Mouse (Mus musculus): Measurements from ENCODE around the gene Nav2.
A peak's percentile ranks its signal among the peaks of the same experiment; 100 is the strongest.

The Nav2 gene

DNA sequence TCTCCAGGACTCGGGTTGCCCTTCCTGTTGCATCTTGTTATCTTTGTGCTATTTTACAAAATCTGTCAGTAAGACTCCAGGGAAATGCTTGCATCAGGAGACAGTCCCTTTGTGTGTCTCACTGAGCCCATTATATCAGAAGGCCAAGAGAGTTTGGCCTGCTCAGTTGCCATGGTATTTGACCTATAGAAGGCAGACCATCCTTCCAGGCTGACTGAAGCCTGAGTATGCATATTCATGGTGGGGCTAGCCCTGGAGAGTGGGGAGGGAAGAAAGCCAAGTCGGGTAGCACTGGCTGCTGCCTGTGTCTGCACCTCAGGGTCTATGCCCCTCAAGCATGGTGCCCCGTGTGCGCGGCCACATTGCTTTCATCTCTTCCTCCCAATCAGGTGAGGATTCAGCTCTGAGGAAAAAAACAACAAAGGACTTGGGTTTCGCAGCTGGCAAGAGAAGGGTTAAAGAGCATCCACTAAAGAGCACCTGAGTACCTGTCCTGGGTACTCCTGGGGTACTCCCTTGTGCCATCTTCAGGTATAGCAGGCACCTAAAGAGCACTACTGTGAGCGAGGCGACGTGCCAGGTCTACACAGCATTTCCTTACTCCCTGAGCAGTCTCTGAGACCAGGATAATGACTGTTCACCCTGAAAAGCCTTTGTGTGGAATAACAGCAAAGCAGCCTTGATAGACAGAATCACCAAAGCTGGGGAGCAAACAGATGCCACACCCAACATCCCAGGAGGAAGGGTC is 144.5 kb downstream of the Nav2 start:
- no peak for DNase-seq (ENCODE audit: low spot score in 2 of 2)

GRCm38 (mm10) chr7:49055273-49055672 is 146.8 kb downstream of the Nav2 start:
- no peak for DNase-seq (ENCODE audit: low spot score in 2 of 2)

DNA sequence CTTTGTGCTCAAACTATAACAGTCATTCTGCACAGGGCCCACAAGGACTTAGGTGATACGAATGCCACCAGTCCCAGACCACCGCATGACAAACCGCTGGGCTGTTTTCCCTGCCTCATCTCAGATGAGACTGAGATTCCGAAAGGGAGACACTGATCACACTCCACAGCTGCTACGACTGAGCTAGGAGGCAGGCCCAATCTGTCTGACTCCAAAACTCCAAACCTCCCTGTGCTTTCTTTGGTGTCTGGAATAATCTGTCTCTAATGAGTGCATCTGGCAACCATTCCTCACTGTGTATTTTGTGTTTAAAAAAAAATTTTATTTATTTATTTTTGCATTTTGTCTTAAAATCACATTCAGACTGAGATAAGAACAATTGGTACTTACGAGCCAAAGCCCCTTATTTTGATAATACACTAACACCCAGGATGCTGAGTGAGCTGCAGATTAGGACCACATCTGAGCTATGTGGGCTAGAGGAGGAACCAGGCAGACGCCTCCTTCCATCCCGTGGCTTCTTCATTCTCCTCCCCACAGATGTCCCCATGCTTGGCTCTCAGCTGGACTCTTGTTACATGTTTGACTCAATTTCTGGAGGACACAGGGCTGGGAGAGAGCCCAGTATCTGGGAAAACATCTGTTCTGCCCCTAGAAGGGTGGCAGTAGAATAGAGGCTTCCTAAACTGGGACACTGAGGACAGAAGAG is 149.9 kb downstream of the Nav2 start:
- no peak for DNase-seq (ENCODE audit: low spot score in 2 of 2)

DNA sequence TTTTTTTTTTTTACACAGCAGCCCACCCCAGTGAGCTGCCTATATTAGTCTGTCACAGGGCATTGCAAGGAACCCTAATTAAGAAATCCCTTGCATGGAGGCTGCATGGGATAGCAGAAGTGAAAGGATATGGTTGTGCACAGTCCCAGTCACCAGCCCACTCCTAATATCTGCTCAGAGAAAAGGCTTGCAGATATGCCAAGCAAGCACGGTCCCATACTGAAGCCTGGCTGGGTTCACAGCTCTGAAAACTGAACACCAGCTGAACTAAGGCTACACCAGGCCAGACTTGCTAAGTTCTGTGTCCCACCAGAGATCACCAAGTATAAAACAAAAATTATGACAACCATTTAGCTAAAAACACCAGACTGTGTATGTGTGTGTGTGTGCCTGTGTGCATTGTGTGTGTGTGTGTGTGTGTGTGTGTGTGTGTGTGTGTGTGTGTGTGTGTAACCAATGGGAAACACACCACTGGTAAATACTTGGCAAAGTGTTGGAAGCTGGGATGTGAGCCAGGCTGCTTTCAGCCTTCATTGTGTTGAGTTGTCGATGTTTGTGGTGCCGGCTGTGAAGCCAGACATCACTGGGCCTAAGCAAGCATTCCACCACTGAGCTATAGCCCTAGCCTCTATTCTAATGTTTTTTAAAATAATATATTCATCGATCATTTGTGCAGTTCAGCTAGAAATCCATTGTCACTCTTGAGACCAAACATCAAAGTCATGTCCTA is 156.4 kb downstream of the Nav2 start:
- no peak for DNase-seq (ENCODE audit: low spot score in 2 of 2)

GRCm38 (mm10) chr7:49065621-49066475 is 157.3 kb downstream of the Nav2 start:
- DNase-seq (ENCODE audit: low spot score in 2 of 2), result no peak

DNA sequence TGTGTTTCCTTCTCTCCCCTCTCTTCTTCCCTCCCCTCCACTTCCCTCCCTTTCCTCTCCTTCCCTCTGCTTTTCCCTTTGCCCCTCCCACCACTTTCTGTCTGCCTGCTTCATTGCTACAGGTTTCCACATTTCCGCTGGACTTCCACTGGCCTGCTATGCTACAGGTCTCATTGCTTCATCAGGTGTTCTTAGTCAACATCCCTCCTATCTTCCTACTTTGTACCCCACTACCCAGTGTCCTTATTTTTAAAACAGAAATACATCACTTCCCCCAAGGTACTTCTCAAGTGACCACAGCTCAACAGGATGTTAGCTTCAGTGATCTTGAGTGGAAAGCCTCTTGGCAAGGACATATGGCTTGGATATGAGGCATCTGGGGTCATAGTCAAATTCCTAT is 158.3 kb downstream of the Nav2 start:
- no peak for DNase-seq (ENCODE audit: low spot score in 2 of 2)

DNA sequence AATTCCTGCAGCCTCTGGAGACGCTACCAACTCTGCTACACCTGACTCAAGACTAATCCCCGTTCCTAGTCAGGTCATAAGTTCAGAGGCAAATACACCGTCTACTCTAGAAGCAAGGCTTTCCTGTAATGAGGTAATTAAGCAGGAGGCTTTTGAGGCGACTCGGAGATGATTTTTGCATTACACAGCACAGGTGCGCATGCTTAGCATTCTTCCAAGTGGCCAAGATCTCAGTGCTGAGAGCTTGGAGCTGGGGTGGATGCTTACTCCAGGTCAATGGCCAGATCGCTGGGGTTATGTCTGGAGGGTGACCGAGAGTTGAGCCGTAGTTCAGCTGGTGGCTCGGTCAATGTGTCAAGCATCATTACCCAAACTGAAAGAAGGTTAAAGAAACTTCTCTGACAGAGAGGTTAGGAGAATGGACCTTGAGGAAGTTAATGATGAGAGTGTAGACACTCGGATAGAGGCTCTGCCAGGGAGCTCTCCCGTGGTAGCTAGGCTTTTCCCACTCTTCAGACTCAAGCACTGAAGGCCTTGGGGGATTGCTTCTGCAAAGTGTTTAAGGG is 161.0 kb downstream of the Nav2 start:
- DNase-seq (ENCODE audit: low spot score in 2 of 2), result no peak

DNA sequence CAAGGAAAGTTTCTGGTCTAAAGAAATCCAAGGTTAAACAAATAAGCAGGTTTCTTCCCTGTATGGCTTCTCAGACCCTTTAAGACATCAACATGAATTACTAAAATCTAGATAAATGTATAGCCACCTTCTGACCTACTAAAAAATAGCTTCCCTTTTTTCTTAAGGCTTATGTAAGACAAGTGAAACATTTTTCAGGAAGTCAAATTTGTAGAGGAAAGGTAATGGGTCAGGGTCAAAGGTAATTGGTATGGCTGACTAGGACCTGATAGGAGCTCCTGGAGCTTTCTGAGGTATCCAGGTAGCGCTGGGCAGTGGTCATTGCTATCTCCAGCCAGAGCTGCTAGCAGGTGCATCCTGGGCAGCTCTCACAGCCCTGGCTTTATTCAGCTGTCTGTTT is 162.1 kb downstream of the Nav2 start:
- DNase-seq (ENCODE audit: low spot score in 2 of 2), result no peak

- DNase-seq (ENCODE audit: low spot score in 2 of 2), result no peak
Observed at GRCm38 (mm10) chr7:49071141-49071567, 162.6 kb downstream of the Nav2 start.

GRCm38 (mm10) chr7:49075333-49075934 is 166.9 kb downstream of the Nav2 start:
- no peak for DNase-seq (ENCODE audit: low spot score in 2 of 2)

DNA sequence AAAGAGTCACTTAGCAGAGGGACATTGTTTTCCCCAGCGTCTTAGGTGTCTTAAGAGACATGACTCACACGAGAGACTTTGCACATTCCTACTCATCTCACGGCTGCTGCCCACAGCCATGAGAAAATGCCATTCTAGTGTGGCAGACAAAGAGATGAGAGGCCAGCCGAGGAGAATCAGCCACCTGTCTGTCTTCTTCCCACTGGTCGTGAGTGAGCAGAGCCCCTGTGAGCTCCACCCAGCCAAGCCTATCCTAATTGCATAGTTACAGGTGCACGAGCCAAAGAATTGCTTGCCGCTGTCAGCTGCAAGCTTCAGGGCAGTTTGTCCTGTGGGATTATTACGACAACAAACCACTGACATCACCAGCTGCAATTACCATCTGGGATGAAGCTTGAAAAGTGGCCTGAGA is 167.8 kb downstream of the Nav2 start:
- peak; percentile 57 to 77 for DNase-seq (ENCODE audit: low spot score in 2 of 2)

DNA sequence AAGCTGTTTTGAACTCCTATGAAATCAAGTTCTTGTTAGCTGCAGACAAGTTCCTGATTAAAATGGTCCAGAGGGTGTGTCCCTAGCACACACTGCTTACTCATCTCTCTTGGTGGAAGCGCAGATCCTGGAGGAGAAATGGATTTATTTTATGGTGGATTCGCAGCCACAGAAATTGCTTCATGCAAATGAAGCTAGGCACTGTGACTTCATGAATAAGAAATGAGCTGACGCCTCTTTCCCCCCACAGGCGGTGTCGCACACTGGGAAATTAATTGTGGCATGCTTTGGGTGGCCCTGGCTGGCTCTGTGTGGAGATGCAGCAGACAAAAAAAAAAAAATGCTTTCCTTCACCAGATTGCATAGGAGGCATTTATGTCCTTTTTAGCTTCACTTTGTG is 170.4 kb downstream of the Nav2 start:
- DNase-seq (ENCODE audit: low spot score in 2 of 2), result peak in 1 of 2 experiments; percentile 33

DNA sequence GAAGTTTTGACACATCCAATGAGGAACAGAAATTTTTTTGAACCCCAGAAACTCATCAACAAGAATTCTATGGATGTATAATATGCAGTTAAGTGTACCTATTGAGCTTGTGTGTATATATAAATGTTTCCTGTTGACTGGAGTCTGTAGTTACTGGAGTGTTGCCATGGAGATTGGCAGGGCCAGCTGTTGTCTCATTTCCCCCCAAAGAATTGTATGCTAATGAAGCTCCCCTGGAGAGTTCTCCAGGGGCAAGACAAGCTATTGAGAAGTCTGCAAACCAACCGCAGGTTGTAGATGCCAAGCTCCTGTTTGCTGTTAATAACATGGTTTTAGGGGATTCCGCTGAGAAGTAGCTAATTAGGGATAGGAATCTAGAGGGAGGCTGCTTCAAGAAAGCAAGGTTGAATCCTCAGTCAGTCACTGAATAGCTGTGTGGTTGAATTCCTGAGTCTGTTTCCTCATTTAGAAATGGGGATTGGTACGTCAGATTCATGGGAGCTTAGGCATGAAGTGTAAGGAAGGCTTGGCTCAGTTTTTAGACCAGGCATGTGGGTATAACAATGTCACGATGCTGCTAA is 174.2 kb downstream of the Nav2 start:
- no peak for DNase-seq (ENCODE audit: low spot score in 2 of 2)

GRCm38 (mm10) chr7:49084768-49085167 is 176.3 kb downstream of the Nav2 start:
- peak in 1 of 2 experiments; percentile 21 for DNase-seq (ENCODE audit: low spot score in 2 of 2)

DNA sequence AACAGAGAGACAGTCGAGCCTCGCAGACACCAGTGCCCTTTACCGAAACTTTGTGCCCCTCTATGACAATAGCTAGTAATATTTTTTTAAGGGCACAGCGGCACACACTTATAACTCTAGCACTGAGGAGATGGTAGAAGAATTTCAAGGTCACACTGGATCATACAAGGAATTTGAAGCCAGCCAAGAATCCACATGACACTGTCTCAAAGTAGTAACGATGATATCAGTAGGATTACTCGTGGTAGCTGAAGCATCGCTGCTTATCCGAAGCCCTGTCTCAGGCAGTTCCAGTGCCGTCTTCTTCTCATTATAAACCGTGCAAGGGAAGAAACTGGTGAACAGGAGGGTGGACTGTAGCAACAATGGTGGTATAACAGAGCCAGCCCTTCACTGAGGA is 177.2 kb downstream of the Nav2 start:
- no peak for DNase-seq (ENCODE audit: low spot score in 2 of 2)

DNA sequence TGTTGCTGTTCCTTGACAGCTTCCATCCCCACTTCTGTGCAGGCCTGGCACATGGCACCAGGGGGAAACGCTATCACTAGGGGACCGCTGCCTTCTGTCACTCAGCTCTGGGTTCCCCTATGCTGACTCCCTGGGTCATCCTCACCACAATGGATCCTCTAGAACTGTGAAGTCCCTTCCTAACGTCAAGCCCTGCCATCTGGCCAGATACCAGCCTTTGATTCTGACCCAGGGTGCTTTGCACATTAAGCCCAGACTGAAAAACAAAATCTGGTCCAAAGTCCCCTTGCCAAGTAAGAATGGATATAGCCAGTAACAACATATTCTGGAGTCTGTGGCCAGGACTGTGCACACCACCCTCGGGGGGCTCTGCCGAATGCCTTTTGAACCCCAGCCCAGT is 178.6 kb downstream of the Nav2 start:
- no peak for DNase-seq (ENCODE audit: low spot score in 2 of 2)

DNA sequence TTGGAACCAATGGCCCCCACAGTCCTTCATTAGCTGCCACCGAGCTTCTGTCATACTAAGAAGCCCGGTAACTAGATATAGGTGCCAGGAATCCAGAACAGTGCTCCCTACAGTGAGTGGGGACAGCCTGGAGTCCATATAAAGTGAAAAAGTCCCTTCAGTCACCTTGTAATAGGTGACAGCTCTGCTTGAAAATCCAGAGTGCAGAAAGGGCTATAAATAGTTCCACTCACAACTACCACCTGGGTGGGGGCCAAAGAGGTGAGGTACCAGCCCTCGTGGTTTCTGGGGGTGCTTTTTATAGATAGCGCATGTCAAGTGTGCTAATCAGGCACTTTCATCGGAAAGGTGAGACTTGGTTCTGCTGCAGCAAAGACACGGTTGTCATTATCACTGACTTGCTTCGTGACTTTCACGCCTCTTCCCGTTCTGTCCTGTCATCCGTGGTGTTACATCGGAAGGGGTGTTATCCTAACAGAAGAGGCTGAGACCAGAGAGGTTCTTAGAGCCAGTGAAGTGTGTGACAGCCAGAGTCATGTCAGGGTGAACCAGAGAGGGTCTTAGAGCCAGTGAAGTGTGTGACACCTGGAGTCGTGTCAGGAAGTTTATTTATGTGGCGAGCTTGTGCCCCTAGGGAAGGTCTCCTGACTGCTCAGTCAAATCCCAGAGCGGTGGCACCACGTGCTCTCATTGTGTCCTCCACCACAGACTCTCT is 179.8 kb downstream of the Nav2 start:
- DNase-seq (ENCODE audit: low spot score in 2 of 2), result no peak

DNA sequence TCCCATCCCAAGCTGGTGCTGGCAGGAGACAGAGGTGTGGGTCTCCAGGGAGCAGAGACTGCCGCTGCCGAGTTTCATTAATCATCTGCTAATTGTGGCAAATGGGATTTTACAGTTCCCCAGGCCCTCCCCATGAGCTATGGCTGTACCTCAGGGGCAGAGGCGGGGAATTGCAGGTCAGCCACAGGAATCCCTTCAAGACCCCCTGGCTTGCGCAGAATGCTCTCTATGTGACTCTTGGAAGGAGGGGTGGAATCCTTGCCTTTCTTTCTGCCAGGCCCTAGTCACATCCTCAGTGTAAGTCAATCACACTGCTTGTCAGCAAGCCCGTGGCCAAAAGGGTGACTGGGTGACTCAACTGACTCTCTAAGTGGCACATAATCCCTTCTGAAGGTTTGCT is 182.9 kb downstream of the Nav2 start:
- no peak for DNase-seq (ENCODE audit: low spot score in 2 of 2)

GRCm38 (mm10) chr7:49091921-49092320 is 183.4 kb downstream of the Nav2 start:
- DNase-seq (ENCODE audit: low spot score in 2 of 2), result no peak

GRCm38 (mm10) chr7:49093596-49093995 is 185.1 kb downstream of the Nav2 start:
- DNase-seq (ENCODE audit: low spot score in 2 of 2), result no peak

All from right cerebral cortex, postnatal 36 days (tissue).